Mouse (Mus musculus) megakaryocyte progenitor cell, adult 5-6 weeks (primary cell): ENCODE data around the gene Fam207a. TPM values are rescaled to one million over a fixed set of nuclear protein-coding genes. Genes with fewer than 3 reads are reported as not detected.
A peak's percentile ranks its signal among the peaks of the same experiment; 100 is the strongest.

ENCODE experiments used
- ATAC-seq: replicated peaks from 2 replicates; pipeline ENCODE4 v1.8.0; 2016; ENCODE audit warnings: mild to moderate bottlenecking, moderate TSS enrichment, inconsistent platforms; ENCODE audit not compliant: poor library complexity
- total RNA-seq, 2 experiments: library from RNA; stranded (forward) in 1 of 2; stranded (reverse) in 1 of 2; fragments of 157-497, 149-512 nt in 1 of 2; fragments of 200-1000 nt in 1 of 2; gene quantifications; 2 replicates each; pipeline versions ENCODE4 v1.2.3 to v1.2.4; 2015 to 2017

The Fam207a gene
- total RNA-seq, 2 experiments from 2014 or later: 9.9 to 28.8 TPM

DNA sequence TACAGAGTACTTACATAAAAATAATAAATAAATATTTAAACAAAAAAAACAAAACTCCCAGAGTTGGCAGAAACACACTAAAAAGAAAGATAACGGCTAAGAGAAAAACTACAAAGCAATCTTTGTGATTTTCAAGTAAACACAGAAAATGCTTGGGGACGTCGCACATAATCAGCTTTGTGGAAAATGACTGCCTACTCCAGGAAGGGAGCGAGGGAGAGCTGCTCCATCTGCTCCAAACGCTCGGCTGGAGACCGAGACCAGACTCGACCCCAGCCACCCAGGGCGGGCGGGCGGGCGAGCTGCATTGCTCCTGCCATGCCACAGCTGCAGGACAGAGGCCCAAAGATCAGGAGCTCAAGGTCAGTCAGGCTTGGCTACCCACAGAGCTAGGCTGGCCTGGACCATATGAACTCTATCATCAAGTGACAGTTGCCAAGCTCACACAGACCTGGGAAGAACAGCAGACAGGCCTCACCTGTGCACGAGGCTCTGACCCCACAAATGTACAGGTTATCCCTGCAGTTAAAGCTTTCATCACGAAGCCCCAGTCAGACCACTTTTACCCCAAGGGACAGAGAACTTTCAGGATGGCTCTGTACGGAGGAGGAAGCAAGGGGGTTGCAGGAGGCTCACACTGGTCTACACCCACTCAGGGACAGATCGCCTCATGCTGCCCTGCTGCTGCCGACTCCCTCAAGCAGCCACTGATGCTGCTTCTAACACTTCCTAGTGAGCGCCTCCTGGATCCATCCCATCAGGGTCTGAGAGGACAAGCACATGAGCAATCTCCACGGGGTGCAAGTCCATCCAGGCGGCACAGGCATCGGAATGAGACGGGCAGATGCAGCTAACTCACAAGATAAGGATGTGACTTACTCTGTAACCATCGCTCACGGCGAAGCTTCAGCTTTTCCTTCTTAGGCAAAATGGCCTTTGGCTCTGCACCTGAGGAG lies 12.3 kb downstream of the Fam207a start:
- no peak for ATAC-seq

- ATAC-seq: no peak
Measured at GRCm38 (mm10) chr10:77500636-77501035, 14.9 kb downstream of the Fam207a start.

GRCm38 (mm10) chr10:77498254-77498653 lies 17.3 kb downstream of the Fam207a start:
- ATAC-seq: no peak

GRCm38 (mm10) chr10:77497185-77497584 lies 18.4 kb downstream of the Fam207a start:
- no peak for ATAC-seq

GRCm38 (mm10) chr10:77492885-77493284 lies 22.7 kb downstream of the Fam207a start:
- ATAC-seq: no peak

- ATAC-seq: no peak
Measured at GRCm38 (mm10) chr10:77491585-77491984, 24.0 kb downstream of the Fam207a start.

DNA sequence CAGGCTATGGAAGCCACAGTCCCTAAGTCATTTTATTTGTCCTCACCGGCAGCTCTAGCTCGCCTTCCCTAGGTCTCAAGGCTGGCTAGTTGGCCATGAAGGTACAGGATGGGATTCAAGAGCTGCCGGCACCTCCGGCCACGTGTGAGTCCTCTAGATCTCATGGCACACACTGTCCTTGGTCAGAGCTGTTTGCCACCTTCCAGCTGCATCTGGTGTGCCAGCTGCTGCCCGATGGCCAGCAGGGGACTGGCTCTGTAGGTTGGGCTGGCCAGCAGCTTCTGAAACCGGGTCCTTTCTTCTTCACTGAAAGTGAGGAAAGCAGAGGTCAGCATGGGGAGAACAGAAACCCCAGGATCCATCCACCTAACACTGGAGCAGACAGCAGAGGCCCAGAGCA lies 27.4 kb downstream of the Fam207a start:
- ATAC-seq: no peak

- no peak for ATAC-seq
Measured at GRCm38 (mm10) chr10:77485786-77486185, 29.8 kb downstream of the Fam207a start.

GRCm38 (mm10) chr10:77484205-77484935 lies 31.2 kb downstream of the Fam207a start:
- peak; percentile 81 for ATAC-seq

GRCm38 (mm10) chr10:77481814-77482213 lies 33.8 kb downstream of the Fam207a start:
- ATAC-seq: no peak

GRCm38 (mm10) chr10:77479972-77480371 lies 35.6 kb downstream of the Fam207a start:
- ATAC-seq: no peak

DNA sequence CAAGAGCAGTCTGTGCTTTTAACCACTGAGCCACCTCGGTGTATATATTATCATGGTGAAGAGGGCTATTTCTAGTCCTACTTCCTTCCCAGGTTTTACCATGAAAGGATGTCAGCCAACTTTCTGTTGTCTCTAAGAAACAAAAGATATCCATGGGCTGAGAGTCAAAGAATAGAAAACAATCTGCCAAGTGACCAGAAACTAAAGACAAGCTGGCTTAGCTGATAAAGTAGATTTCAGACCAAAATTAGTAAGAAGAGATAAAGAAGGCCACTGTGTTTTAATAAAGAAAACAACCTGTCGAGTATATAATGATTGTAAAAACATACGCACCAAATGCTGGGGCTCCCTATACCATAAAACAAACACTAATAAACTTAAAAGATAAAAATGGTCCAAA lies 38.7 kb downstream of the Fam207a start:
- no peak for ATAC-seq

DNA sequence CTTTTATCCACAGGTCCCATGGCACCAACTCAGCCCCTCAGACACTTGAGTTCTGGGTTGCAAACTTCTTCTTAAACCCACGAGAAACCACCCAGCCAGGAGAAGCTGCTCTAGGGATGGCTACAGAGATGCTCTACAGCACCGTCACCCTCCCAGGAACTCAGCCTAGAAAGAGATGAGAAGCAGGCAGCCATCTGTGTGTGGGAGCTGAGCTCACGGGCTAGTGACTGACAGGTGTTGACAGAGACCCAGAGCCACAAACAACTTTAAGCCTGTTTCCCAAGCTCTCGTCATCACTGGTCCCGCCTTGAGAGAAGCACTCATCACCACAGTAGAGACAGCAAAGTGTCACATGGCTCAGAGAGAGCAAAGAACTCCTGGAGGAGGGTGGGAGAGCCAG lies 43.4 kb downstream of the Fam207a start:
- no peak for ATAC-seq

DNA sequence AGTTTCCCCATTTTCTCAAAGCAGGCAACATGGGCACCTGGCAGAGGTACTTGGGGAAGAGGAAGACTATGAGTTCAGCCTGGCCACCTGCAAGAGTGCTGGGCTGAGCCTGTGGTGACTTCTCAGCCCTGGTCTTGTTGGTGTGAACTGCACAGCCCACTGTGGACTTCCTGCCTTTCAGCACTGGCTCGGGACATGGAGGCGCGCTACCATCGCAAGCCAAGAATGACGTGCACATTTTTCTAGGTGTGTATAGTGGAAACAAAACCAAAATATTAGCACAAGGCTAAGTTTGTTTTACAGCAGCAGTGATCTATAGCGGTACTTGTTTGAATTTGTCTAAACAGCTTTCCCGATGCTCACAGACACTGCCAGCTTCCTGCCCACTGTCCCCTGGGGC lies 44.1 kb downstream of the Fam207a start:
- ATAC-seq: no peak

GRCm38 (mm10) chr10:77470763-77471162 lies 44.8 kb downstream of the Fam207a start:
- no peak for ATAC-seq

DNA sequence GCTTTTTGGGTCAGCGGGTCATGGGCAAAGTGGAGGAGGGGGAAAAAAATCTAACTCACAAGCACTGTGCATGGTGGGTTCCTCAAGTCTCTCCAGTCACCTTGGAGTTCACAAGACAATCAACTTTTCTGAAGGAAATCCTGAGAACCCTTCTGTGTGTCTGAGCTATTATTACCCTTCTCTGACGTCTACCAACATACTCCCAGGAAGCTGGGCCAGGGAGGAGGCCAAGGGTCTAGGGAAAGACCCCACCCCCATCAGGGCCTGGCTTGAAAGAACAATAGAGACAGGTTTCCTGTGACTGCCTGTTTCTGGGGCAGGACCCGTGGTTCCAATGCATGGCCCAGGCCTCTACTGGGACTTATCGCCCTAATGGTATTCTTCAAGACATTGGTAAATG lies 46.9 kb downstream of the Fam207a start:
- no peak for ATAC-seq

- no peak for ATAC-seq
Measured at GRCm38 (mm10) chr10:77467407-77467806, 48.2 kb downstream of the Fam207a start.

DNA sequence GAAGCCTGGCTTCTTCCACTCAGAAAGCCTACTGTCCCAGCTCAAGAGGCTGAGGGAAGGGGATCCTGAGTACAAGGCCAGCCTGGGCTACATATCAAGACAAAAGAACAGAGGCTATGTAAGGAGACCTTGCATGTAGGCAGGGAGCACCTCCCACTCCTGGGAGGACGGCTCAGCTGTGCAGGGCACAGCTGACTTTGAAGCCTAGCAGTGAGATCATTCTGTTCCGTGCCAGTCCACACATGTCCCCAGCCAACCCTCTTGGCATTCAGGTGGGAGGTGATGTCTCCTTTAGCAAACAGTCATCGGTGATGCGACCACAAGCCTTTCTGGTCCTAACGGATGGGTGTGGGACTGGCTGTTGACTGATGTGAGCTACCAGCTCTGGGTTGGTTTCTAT lies 49.7 kb downstream of the Fam207a start:
- no peak for ATAC-seq

- ATAC-seq: peak; percentile 74
Measured at GRCm38 (mm10) chr10:77464181-77464936, 51.2 kb downstream of the Fam207a start.

DNA sequence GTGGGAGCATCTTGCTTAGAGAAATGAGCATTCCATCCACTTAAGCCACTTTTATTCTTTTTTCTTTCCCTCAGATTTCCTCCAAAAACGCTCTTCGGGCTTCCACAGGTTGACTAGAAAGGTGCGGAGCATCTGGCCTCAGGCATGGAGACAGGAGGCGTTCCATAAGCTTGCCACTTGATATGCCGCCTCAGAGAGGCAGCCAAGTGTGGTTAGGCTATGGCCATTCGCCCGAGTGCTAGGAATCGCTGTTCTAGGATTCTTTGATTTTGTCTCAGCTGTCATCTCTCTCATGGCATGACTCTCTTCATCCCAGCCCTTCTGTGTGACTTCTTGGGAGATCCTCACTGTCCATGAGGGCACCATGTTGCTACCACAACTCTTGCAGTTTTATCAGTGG lies 54.4 kb downstream of the Fam207a start:
- no peak for ATAC-seq

GRCm38 (mm10) chr10:77457701-77458100 lies 57.9 kb downstream of the Fam207a start:
- ATAC-seq: no peak
